9 mouse cellular contexts compared by ENCODE assay signal in the genomic region with DNA sequence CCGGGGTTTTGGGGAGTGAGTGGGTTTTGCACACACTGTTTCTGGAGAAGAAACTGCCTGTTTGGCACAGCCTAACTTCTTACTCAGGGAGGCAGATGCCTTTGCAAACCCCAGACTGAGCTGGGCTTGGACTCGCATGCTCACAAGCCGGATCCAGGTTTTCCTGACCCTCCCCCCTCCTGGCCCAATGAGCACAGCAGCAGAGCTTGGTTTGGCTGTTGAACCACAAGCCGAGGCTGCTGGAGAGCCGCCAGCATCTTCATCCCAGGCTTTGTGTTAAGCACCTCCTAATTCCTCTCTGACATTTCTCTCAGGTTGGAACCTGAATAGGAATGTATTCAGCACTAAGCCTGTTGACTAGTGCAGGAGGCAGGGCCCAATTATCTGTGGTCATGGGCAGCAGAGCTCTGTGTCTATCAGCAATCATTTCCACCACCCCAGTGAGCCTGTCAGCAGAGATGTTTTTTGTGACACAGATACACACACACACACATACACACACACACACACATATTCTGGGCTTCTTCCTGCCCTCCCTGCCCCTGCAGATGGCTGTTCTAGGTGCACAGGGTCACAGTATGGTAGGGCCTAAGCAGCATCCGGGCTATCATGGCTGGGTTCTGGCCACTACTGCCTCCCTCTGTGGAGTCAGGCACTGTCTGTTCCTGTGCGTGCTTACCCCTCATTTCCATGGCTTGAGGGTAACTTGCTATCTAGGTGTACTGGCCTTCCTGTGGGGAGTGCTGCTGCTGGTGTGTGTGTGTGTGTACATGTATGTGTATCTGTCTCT.
DNase-seq lines count a peak whose midpoint lies in the region; ATAC-seq lines count a peak whose summit lies in the region.
"Had no signal": no experiment of that assay in that cellular context is flagged by ENCODE, and none has a peak within 500 bp of the region (broad histone marks: within the 10 kb centered on the region; RNA-seq: fewer than 3 reads in every experiment).

No protein-coding gene starts in this region.

- H3K36me3 ChIP-seq in forebrain, embryonic 15.5 days, result no peaks in the 10 kb centered on the region
- no peaks in the 10 kb centered on the region for H3K36me3 ChIP-seq in hindbrain, embryonic 16.5 days (ENCODE audit: control insufficient read depth, insufficient read depth, low read length)
- no peaks in the 10 kb centered on the region for H3K36me3 ChIP-seq in neural tube, embryonic 12.5 days

- peak; percentile 18 for DNase-seq in MN1 (ENCODE audit: low spot score)
- peak; percentile 77 to 83 for DNase-seq in left cerebral cortex, adult 18-20 months (ENCODE audit: low spot score in 2 of 2)
- DNase-seq in urinary bladder, postnatal 25 days (ENCODE audit: low spot score), result peak; percentile 9
- DNase-seq in thymus, postnatal 10 days (ENCODE audit: low spot score in 2 of 2), result no peak

- peak overlapping the region; percentile 78 for H3K27ac ChIP-seq in forebrain, embryonic 15.5 days (replicated peaks)
- H3K27ac ChIP-seq in hindbrain, embryonic 16.5 days (ENCODE audit: low read depth, low read length), result peak overlapping the region; percentile 54
- no peak overlapping the region for H3K27ac ChIP-seq in neural tube, embryonic 12.5 days

- peaks cover 23% of the 10 kb centered on the region for H3K4me1 ChIP-seq in forebrain, embryonic 15.5 days
- peaks cover 13% of the 10 kb centered on the region for H3K4me1 ChIP-seq in hindbrain, embryonic 16.5 days (ENCODE audit: control insufficient read depth, insufficient read depth, low read depth, low read length)
- H3K4me1 ChIP-seq in neural tube, embryonic 12.5 days, result no peaks in the 10 kb centered on the region

- no peaks in the 10 kb centered on the region for H3K9me3 ChIP-seq in forebrain, embryonic 15.5 days
- no peaks in the 10 kb centered on the region for H3K9me3 ChIP-seq in hindbrain, embryonic 16.5 days (ENCODE audit: control insufficient read depth, low read length)
- no peaks in the 10 kb centered on the region for H3K9me3 ChIP-seq in neural tube, embryonic 12.5 days

- WGBS in forebrain, embryonic 15.5 days, result 16% methylated on average over 7 of the region's 7 CpGs
- WGBS in hindbrain, embryonic 16.5 days, result 49% methylated on average over 7 of the region's 7 CpGs
- WGBS in neural tube, embryonic 12.5 days, result 69% methylated on average over 7 of the region's 7 CpGs

- H3K9ac ChIP-seq in forebrain, embryonic 15.5 days (replicated peaks), result no peak overlapping the region
- H3K9ac ChIP-seq in hindbrain, embryonic 16.5 days (ENCODE audit: low read depth, low read length), result no peak overlapping the region
- no peak overlapping the region for H3K9ac ChIP-seq in neural tube, embryonic 12.5 days

- H3K4me2 ChIP-seq in forebrain, embryonic 15.5 days (replicated peaks), result peak overlapping the region; percentile 26
- H3K4me2 ChIP-seq in hindbrain, embryonic 16.5 days (ENCODE audit: low read length), result no peak overlapping the region
- H3K4me2 ChIP-seq in neural tube, embryonic 12.5 days (replicated peaks), result no peak overlapping the region

- H3K4me3 ChIP-seq in forebrain, embryonic 15.5 days, result no peak overlapping the region
- no peak overlapping the region for H3K4me3 ChIP-seq in hindbrain, embryonic 16.5 days (ENCODE audit: low read length)
- H3K4me3 ChIP-seq in neural tube, embryonic 12.5 days, result no peak overlapping the region
- H3K4me3 ChIP-seq: myocyte had no signal

- H3K27me3 ChIP-seq in forebrain, embryonic 15.5 days, result no peaks in the 10 kb centered on the region
- H3K27me3 ChIP-seq in hindbrain, embryonic 16.5 days (replicated peaks; ENCODE audit: control insufficient read depth, insufficient read depth, low read length), result no peaks in the 10 kb centered on the region
- no peaks in the 10 kb centered on the region for H3K27me3 ChIP-seq in neural tube, embryonic 12.5 days (replicated peaks)

- peak; percentile 80 for ATAC-seq in cerebellum, adult (ENCODE audit: insufficient number of reproducible peaks, low FRiP score, low TSS enrichment)
- peak; percentile 90 for ATAC-seq in forebrain, embryonic 15.5 days (replicated peaks)
- peak; percentile 82 for ATAC-seq in hindbrain, embryonic 16.5 days
- 0 out of 2 replicates have a peak, but pooled peaks have one; percentile 44 for ATAC-seq in neural tube, embryonic 12.5 days (ENCODE audit: low FRiP score, low read depth)

Comparison
In these comparisons a context has a peak if more than half of its experiments do, and no peak if none do; other contexts are left out.
1. DNase-seq: peak in MN1 (single experiment), left cerebral cortex, adult 18-20 months (2 of 2) and urinary bladder, postnatal 25 days (single experiment); none in thymus, postnatal 10 days (0 of 2).
2. Peak in every context shown above with its lines, with median percentiles within 50 percentile points of each other: ATAC-seq.